Mouse (Mus musculus) 3T3-L1 (cell line): ENCODE results near the gene Tbc1d30.
A peak's percentile ranks its signal among the peaks of the same experiment; 100 is the strongest.

Source experiments
- DNase-seq: peaks from one replicate; pipeline ENCODE4 v3.0.0-alpha.2; 2015; ENCODE audit warnings: low read depth, low spot score

Gene Tbc1d30

GRCm38 (mm10) chr10:121227988-121228409 lies 123.1 kb downstream of the Tbc1d30 start:
- no peak for DNase-seq

GRCm38 (mm10) chr10:121227403-121227802 lies 123.7 kb downstream of the Tbc1d30 start:
- no peak for DNase-seq

- DNase-seq: peak; percentile 9
These were observed 125.4 kb downstream of the Tbc1d30 start for GRCm38 (mm10) chr10:121225636-121226035.

GRCm38 (mm10) chr10:121222881-121223280 lies 128.2 kb downstream of the Tbc1d30 start:
- no peak for DNase-seq

GRCm38 (mm10) chr10:121218616-121219015 lies 132.5 kb downstream of the Tbc1d30 start:
- DNase-seq: no peak

GRCm38 (mm10) chr10:121216804-121217203 lies 134.3 kb downstream of the Tbc1d30 start:
- peak; percentile 2 for DNase-seq
